Mouse (Mus musculus): ENCODE results near the gene Nudt16.

Gene Nudt16

GRCm38 (mm10) chr9:105131253-105132001 is at the start of gene Nudt16:
TSS of gene Nudt16 (minus strand) at chr9:105131824.
- DNase-seq, result peak; percentile 100

- no peak for DNase-seq
Measured at GRCm38 (mm10) chr9:105144992-105145391, 13.4 kb upstream of the Nudt16 start, which contains the start of gene 1700080E11Rik. TSS of gene 1700080E11Rik (minus strand) at chr9:105145092.

DNA sequence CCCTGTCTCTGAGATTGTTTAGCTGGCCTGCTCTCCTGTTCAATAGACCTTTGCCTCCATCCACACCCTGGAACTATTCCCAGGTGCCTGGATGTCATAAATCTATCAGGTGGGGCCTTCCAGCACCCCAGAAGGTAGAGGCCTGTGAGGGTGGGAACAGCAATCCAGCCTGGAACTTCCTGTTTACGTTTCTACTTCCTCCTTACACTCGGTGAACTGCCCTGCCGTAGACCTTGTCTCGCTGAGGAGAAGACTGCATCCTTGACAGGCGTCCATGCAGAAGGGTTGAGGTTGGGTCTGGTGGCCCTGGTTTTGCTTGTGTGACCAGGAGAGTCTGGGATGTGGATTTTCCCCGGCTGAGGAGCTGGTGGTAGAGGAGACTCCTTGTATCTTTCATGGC is 7.6 kb upstream of the Nudt16 start:
- DNase-seq, result peak; percentile 75

- DNase-seq, result peak; percentile 87
Measured at GRCm38 (mm10) chr9:105136404-105136803, 4.8 kb upstream of the Nudt16 start.

GRCm38 (mm10) chr9:105134536-105134935 is 2.9 kb upstream of the Nudt16 start:
- peak; percentile 75 for DNase-seq

GRCm38 (mm10) chr9:105132002-105132367 is 361 bp upstream of the Nudt16 start:
- no peak for DNase-seq

DNA sequence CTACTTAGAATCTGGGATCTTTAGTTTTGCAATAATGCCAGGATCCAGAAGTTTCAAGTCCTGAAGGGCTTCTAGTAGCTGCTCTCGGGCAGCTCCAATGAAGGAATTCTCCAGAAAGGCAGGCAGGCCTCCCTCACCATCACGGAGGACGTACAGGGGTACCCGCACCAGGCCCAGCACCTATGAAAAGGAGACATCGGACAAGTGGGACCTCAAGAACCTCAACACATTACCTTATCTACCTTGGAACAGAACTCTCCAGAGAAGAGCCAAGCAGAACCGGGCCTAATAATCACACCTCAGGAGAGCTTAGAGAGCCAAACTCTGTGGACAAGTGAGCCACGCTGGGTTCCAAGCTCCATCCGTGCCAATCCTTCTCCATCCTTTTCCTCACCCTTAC is 1.3 kb downstream of the Nudt16 start:
- peak; percentile 71 for DNase-seq

GRCm38 (mm10) chr9:105125206-105125605 is 6.4 kb downstream of the Nudt16 start:
- DNase-seq, result peak; percentile 68

DNA sequence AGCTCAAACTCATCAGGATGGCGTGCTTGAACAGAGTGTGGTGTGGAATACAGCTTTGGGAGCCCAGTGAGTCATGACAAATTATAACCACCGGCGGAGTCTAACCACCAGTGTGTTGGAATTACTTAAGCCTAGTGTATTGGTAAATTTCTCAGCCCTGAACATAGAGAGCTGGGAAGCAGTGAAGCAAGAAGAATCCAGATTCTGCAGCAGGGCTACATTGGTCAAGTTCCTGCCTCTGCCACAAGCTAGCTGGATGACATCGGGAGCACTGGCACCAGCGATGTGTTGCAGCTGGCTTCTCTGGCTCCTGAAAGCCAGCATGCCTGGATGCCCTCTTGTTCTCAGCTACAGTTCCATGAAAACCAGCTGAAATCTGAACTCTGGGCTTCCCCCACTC is 27.7 kb downstream of the Nudt16 start:
- DNase-seq, result no peak

DNA sequence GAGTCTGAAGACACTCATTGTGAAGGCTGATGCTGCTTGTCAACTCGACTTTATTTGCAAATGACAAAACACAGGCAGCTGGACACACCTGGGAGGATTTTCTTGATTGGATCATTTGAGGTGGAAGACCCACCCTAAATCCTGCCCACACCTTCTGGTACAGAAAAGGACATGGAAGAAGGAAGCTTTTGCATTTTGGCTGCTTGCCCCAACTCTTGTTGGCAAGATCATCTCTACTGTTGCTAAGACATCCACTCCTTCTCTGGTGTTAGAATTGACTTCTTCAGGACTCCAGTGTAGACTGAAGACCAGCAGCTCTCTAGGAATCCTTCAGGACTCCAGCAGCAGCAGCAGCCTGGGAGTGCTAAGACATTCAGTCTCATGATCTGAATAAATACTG is 29.7 kb downstream of the Nudt16 start:
- DNase-seq, result no peak

GRCm38 (mm10) chr9:105100807-105101570 is 30.6 kb downstream of the Nudt16 start:
- DNase-seq, result no peak

GRCm38 (mm10) chr9:105080246-105080645 is 51.4 kb downstream of the Nudt16 start:
- DNase-seq, result peak; percentile 64

Data from heart, adult 11 months (tissue).